Mouse (Mus musculus) bone marrow, adult 2 months (tissue): ENCODE results near the gene Soga3. TPM values are rescaled to one million over a fixed set of nuclear protein-coding genes. Genes with fewer than 3 reads are reported as not detected.

ENCODE experiments used
- H3K27ac ChIP-seq: fragments of 200-500 bp; 2 replicates; pipeline ENCODE4 v1.5.1; 2012; ENCODE audit warnings: low read depth, mild to moderate bottlenecking, control low read depth, inconsistent platforms, low read length; ENCODE audit not compliant: control insufficient read depth, poor library complexity, insufficient read depth
- H3K4me1 ChIP-seq: fragments of 200-500 bp; 2 replicates; pipeline ENCODE4 v1.6.1; 2011; ENCODE audit warnings: low read length; ENCODE audit not compliant: control insufficient read depth, insufficient read depth
- H3K4me3 ChIP-seq: fragments of 200-500 bp; replicated peaks from 2 replicates; pipeline ENCODE3; 2011; ENCODE audit warnings: mild to moderate bottlenecking, low read depth, low read length, control low read depth; ENCODE audit not compliant: control insufficient read depth
- CTCF ChIP-seq: fragments of 200-500 bp; IDR thresholded peaks from 2 replicates; pipeline ENCODE4 v1.5.1; 2011; ENCODE audit warnings: low read length, control low read depth; ENCODE audit not compliant: control insufficient read depth, insufficient read depth
- POLR2A ChIP-seq: fragments of 200-500 bp; IDR thresholded peaks from 2 replicates; pipeline ENCODE4 v1.6.1; 2011; ENCODE audit warnings: low read depth, mild to moderate bottlenecking, control low read depth, low read length, borderline replicate concordance; ENCODE audit not compliant: control insufficient read depth
- WGBS: fragments of 180-500 bp; shearing (Covaris S2); methylation state at CpG from one replicate; pipeline ENCODE4 v1.1.7; 2018; 5-methylcytosine and 5-hydroxymethylcytosine counted together
- polyA plus RNA-seq: library from polyadenylated mRNA; stranded (reverse); fragments of >200 nt; gene quantifications from 2 replicates; pipeline ENCODE4 v1.2.4, GENCODE M21; 2011; ENCODE audit warnings: low replicate concordance; ENCODE audit not compliant: missing spikeins, insufficient read depth, insufficient read length

Soga3 gene
- polyA plus RNA-seq, 1 experiment = not detected

DNA sequence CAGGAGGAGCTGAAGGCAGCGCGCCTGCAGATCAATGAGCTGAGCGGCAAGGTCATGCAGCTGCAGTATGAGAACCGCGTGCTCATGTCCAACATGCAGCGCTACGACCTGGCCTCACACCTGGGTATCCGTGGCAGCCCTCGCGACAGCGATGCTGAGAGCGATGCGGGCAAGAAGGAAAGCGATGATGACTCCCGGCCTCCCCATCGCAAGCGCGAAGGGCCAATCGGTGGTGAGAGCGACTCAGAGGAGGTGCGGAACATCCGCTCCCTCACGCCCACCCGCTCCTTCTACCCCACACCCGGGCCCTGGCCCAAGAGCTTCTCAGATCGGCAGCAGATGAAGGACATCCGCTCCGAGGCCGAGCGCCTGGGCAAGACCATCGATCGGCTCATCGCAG is 53.2 kb downstream of the Soga3 start:
- H3K4me1 ChIP-seq = no peaks in the 10 kb centered on the region
- H3K27ac ChIP-seq = no peak overlapping the region
- WGBS = 95% methylated on average over 33 of the region's 33 CpGs
- TF ChIP-seq CTCF = no peak
- TF ChIP-seq POLR2A = 0 out of 2 replicates have a peak, but pooled peaks have one; percentile 0
- H3K4me3 ChIP-seq = no peak overlapping the region

DNA sequence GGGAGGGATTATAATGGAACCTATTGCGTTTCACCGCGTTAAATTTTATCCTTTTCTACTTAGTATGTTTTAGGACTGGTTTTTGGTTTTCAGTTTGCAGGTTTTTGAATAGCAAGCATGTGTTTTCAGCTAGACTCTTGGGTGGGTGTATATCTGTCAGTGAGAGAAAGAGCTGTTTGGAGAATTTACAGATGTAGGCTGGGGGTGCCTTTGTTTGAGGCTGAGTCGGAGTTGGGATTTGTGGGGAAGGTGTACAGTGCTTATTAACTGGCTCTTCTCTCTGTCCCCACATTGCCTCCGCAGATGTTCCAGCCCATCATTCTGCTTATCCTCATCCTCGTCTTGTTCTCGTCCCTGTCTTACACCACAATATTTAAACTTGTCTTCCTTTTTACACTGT is 55.0 kb downstream of the Soga3 start, which contains the start of gene Gm49353:
TSS of gene Gm49353 (plus strand) at position 313 of the 400 bp plus-strand sequence.
- TF ChIP-seq CTCF (no peak), POLR2A (no peak)
- Histone ChIP-seq H3K4me1 (no peaks in the 10 kb centered on the region), H3K4me3 (no peak within 1 kb of the TSS), H3K27ac (no peak within 1 kb of the TSS)
- 86% methylated on average over 7 of the region's 7 CpGs for WGBS

DNA sequence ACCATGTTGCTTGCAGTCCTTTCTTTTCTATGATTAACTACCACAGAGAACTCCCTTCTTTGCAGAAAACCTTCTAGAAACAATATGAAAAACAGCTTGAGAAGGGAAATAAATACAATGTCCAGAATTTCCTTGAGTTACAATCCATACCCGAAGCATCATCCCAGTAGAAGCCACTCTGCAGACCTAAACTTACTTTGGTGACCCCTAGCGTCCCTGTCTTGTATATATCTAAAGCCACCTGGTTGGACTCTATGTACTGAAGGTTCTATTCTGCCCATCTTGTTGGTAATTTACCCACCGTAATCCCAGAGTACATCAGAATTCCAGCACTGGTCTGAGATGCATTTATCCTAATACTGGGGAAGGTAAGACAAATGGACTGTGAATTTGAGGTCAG is 56.2 kb downstream of the Soga3 start:
- WGBS = 70% methylated on average over 3 of the region's 3 CpGs
- no peak for TF ChIP-seq POLR2A
- TF ChIP-seq CTCF = no peak
- Histone ChIP-seq H3K4me1 (no peaks in the 10 kb centered on the region), H3K4me3 (no peak overlapping the region), H3K27ac (no peak overlapping the region)

DNA sequence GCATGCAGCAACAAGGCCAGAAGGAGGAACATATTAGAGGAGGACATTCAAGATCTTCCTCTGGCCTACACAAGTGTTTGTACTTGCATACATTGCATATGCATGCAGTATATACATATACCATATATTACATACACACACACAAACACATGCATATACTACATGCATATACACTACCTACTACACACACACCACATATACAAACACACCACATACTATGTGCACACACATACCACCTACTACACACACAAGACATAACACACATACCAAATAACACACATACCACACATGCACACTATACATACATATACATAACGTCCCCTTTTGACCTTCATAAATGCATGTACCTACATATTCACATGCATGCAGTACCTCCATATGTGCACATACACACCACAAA is 57.0 kb downstream of the Soga3 start:
- WGBS = 81% methylated on average over 1 of the region's 1 CpGs
- TF ChIP-seq CTCF (no peak), POLR2A (no peak)
- no peaks in the 10 kb centered on the region for H3K4me1 ChIP-seq

DNA sequence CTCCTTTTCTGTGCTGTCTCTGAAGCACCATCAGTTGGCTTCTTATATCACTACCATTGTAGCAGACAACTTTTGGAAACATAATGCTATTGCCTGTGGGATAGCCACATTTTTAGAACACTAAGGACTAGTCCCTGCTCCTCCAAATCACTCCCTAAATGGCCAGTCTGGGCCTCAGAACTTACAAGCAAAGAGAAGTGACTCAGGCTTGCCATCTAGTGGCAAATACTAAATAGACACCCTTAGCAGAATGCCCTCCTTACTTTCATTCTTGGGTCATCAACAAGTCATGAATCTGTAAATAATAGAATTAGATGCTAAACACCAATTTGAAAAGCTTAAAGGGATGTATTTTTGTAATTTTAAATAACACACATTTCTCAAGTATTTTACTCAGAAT is 63.1 kb downstream of the Soga3 start:
- no peak overlapping the region for H3K27ac ChIP-seq
- H3K4me1 ChIP-seq = no peaks in the 10 kb centered on the region
- no peak for TF ChIP-seq POLR2A
- TF ChIP-seq CTCF = no peak

More for the DNA sequence above, 57.0 kb downstream of the Soga3 start:
- H3K27ac ChIP-seq = no peak overlapping the region
- no peak overlapping the region for H3K4me3 ChIP-seq

GRCm38 (mm10) chr10:29208735-29209134 is 65.1 kb downstream of the Soga3 start:
- Histone ChIP-seq H3K27ac (no peak overlapping the region), H3K4me1 (no peaks in the 10 kb centered on the region), H3K4me3 (no peak overlapping the region)
- 60% methylated on average over 3 of the region's 3 CpGs for WGBS
- TF ChIP-seq CTCF = no peak
- no peak for TF ChIP-seq POLR2A

More for the DNA sequence above, 63.1 kb downstream of the Soga3 start:
- H3K4me3 ChIP-seq = no peak overlapping the region

DNA sequence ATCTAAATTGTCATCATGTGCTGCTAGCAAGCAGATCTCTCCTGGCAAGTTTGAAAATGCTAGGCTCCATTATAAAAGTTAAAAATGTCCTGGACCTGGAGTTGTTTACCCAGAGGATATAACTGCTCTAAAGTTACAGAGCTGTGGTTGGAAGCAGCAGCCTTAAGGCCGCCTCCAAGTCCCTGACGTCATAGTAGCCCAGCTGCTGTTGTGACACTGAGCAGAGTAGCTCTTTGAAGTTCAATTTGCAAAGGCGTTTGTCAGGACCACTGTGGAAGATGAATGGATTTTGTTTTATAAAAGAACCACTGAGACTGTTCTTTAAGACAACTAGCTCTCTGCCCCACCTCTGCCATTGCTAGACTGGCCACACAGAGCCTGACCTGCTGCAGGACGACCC is 67.8 kb downstream of the Soga3 start, which contains the start of gene 9330159F19Rik:
TSS of gene 9330159F19Rik (plus strand) at position 154 of the 400 bp plus-strand sequence.
- TF ChIP-seq CTCF = no peak
- TF ChIP-seq POLR2A = no peak
- Histone ChIP-seq H3K4me3 (no peak within 1 kb of the TSS), H3K27ac (no peak within 1 kb of the TSS), H3K4me1 (no peaks in the 10 kb centered on the region)
- 16% methylated on average over 4 of the region's 4 CpGs for WGBS

DNA sequence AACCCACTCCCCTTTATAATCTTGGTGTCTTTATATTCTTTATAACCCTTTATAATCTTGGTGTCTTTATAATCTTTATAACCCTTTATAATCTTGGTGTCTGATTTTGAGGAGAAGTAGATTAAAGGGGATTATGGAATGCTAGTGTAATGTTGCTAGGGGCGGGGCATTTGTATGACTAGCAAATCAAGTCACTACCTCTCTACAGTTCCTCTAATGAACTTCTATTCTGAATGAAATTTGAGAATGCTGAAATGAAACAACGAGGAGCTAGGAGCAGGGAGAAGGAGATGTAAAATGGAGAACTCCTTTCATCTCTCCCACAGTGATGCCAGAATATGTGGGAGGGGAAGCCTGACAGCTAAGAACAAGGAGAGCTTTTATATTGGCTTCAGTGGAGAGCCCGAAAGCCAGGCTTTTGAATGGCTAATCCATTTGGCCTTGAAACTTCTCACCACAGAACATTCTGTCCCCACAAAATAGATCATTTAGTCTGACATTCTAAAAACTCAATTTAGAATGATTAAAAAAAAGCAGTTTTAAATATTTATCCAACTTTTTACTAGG is 70.0 kb downstream of the Soga3 start:
- Histone ChIP-seq H3K4me1 (no peaks in the 10 kb centered on the region), H3K4me3 (no peak overlapping the region), H3K27ac (no peak overlapping the region)
- 58% methylated on average over 3 of the region's 3 CpGs for WGBS
- TF ChIP-seq POLR2A = no peak
- TF ChIP-seq CTCF = no peak

DNA sequence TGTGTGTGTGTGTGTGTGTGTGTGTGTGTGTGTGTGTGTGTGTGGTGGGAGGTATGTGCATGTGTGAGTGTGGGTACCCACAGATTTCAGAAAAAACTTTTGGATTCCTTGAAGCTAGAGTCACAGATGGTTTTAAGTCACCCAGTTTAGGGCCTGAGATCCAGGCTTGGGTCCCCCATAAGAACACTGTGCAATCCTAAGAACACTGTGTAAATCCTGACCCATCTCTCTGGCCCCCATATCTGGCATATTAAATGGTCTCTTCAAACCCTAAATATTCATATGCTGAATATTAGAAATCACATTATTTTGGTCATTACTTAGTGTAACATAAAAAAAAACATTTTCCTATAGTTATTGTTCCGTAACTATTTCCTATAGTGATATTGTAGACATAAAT is 73.3 kb downstream of the Soga3 start:
- H3K4me1 ChIP-seq = no peaks in the 10 kb centered on the region
- WGBS = 83% methylated on average over 1 of the region's 1 CpGs
- no peak overlapping the region for H3K27ac ChIP-seq
- no peak for TF ChIP-seq POLR2A
- no peak for TF ChIP-seq CTCF
- H3K4me3 ChIP-seq = no peak overlapping the region
